Mouse (Mus musculus) layer of hippocampus, adult 8-10 months (tissue): ENCODE results near the gene Thra. TPM values are rescaled to one million over a fixed set of nuclear protein-coding genes. Genes with fewer than 3 reads are reported as not detected.
"Not testable (repeated sequence)": the region's sequence is repeated elsewhere in the genome, so short reads cannot be mapped to it uniquely, and the experiment has no call there.

ENCODE experiments used
- DNase-seq, 2 experiments: peaks; one replicate each; pipeline ENCODE4 v3.0.0; 2022; ENCODE audit warnings: low spot score in 2 of 2
- total RNA-seq, 4 experiments: library from RNA; stranded (reverse); gene quantifications; 2 replicates each; pipeline ENCODE4 v1.2.4; 2022

Gene Thra
- 100 to 1,000 TPM; 919 to 985 (median 938) TPM for total RNA-seq

DNA sequence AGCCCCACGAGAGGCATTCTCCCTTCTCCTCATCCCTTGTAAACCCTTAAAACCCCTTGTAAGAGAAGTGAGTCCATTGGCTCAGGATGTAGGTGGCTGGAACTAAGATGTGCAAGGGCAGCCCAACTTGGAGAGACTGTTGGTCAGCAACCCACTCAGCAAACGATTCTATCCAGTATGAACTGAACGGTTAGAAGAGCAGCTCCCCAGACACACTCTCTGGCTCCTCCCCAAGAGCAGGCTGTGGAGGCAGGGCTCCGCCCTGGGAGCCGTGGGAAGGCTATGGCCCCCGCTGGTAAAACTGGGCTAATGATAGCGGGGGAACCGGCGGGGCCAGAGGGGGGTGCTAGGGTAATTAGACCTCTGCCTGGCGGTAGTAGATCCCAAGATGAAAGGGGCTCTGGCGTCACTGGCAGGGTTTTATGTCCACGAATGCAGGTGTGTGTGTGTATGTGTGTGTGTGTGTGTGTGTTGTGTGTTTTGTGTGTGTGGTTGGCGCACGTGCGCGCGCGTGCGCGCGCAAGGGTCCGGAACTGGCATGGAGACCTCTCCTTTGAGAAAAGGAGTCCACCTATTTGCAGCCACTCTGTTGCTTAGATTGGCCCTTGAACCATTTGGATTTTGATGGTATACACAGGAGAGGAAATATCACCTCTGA, at the start of gene Thra:
Gene Thra (plus strand): TSS at position 246 of the 658 bp plus-strand sequence.
- no peak for DNase-seq

DNA sequence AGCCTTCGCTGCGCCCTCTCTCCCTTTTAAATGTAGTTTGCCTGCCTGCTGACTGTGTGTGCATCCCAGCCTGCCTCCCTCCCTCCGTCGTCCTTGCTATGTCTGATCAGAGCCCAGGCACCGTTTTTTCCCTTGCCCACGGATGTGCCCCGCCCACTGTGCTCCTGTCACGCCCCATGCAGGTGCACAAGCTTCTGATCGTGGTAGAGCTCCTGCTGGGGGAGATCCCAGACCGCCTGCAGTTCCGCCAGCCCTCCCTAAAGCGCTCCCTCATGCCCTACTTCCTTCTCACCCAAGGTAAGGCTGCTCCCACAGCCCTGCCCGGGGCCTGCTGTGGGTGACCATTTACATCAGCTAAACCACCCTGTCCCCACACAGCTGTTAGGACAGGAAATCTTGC, 47.2 kb upstream of the Thra start:
- no peak for DNase-seq

DNA sequence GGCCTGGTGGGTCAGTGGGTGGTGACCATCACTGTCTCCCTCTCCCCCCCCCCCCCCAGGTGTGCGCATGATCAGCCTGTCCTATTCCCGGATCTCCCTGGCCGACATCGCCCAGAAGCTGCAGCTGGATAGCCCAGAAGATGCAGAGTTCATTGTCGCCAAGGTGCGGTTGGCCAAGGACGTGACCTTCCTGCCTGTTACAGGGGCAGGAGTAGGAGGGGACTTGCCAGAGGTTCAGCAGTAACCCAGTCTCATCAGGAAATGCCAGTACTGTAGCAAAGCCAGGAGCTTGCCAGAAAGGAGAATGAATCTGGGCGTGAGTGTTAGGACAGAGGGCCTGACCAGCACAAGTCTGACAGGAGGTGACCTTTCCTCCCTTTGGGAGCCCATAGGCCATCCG, 46.7 kb upstream of the Thra start:
- no peak for DNase-seq

DNA sequence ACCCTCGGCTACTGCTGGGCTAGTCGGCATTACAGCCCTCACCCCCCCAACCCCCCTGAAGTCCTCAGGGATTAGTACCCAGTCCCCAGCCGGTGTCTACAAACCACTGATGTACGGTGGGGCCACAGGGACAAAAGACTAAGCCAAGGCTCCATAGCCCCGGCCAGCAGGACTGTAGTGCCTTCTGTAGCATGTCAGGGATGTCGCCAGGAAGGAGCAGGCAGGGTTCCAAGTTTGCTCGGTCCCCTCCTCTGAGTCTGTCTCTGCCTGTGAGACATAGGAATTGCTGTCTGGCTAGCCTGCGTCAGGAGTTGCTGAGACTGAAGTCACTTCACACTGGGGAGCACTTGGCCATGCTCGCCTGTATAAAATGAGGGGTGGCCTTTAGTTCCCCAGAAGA, 46.1 kb upstream of the Thra start:
- DNase-seq = no peak

DNA sequence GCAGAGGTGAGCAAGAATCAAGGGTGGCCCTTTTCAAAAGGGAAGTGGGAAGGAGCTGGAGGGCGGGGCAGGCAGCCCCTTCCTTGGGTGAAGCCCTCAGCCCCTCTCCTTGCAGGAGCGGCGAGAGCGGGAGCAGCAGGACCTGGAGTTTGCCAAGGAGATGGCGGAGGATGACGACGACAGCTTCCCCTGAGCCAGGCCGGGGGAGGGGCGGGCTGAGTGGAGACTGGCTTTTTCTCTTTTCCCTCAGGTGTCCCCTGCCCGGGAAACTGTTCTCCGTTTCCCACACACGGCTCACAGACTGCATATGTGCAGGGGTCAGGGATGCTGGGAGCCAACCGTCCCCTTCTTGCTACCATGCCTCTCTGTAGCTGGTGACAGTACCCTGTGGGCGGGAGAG, 45.0 kb upstream of the Thra start:
- no peak for DNase-seq

DNA sequence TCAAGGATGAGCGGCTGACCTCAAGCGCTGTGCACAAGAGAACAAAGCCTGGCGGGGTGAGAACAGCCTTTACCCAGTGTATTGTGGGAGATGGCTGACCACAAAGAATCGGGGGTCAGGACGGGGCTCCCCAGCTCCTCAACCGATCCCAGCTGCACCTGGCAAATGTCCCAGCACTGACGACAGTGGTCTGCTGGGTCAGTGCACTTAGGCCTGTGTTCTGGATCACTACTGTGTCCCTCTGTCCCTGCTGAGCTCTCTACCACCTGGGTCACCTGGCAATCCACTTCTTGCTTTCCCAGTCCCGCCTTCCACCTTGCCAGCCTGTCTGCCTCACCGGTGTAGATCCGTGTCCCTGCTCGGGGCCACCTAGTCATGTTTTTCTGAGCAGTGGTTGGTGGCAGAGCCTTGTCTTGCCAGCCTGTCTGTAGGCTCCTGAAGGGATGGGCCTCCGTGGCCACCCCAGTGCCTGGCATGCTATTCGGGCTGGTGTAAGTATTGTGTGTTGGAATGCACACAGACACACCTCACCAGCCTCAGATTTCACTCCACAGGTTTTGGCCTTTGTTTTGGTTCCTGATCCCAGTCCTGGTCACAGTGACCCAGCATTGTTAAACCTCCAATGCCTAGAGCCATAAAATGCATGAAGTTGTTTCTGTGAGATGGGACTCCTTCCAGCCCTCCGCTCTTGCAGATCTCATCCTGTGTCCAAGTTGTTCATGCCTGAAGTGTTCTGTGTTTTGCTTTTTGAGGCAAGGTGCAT, 43.8 kb upstream of the Thra start:
- no peak for DNase-seq

DNA sequence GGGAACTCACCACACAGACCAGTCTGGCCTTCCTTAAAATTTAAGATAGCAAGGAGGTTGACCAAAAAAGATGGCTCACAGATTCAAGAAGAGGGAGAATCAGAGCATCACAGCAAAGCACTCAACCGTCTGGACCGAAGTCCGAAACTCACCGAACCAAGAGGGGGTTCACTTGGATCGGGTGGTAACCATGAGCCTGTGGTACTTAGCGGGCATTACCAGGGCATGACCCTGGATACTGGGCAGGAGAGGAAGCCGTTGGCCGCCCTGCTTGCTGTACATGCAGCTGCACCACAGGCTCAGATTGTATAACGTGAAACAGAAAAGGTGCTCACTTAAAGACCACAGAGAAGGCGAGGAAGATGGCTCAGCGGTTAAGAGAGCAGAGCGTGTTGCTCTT, 43.2 kb upstream of the Thra start:
- DNase-seq = no peak

DNA sequence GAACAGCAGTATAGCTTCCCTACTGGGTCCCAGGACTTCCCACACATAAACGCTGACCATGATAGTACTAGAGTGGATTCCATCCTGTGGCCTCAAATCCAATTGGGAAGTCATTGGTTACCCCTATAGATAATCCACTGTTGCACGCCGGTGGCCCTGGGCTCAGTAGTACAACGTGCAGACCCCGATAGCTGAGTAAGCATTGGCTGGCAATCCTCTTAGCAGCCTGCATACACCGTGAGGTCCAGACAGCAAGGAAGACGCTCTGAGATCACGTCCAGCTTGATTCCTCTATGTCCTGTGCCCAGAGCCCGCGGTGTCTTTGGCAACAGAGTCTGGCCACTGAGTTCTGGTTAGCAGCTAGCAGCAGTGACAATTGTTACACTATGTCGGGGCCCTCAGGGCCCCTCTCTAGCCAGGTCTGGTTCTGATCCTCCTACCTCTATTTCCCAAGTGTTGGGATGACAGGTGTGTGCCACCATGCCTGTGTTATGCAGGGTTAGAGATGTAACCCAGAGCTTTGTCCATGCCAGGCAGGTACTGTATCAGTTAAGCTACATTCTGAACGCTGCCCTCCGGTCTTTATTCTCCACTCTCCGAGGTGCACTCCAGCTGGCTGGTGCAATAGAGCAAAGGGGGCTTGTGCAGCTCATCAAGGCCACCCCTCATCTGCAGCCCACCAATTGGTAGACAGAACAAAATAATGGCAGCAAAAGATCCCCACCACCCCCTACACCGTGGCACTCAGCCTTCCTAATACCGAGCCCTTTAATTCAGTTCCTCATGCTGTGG, 41.4 kb upstream of the Thra start:
- DNase-seq = no peak

DNA sequence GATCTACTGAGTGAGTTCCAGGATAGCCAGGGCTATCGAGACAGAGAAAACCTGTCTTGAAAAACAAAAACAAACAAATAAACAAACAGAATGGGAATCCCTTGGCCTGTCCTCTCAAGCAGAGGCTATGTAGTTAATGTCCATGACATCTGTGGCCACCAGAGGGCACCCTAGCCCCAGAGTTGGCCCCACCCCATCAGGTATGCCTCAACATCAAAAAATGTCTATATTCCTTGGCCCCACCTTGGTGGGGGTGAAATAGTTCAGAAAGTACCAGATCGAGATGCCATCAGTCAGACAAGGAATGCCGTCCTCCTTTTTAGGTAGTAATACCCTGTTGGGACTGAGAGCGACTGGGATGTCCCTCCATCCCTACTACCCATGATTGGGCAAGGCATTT, 40.5 kb upstream of the Thra start:
- peak in 1 of 2 experiments; percentile 79 for DNase-seq

DNA sequence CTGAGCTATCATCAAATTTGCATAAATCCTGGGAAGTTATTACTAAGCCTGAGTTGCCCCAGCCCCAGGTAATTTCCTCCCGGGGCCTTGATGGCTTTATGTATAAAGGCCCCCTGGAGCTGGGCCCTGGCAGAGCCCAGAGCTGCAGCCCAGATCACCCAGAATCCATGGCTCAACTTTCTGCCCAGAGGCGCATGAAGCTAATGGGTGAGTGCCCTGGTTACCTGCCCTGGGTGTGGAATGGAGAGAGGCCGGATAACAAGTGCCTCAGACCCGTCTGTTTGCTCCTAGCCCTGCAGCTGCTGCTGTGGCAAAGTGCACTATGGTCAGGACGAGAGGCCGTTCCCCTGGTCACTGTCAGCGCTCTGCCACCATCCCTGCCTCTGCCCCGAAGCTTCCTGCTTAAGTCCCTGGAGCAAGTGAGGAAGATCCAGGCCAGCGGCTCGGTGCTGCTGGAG, 39.2 kb upstream of the Thra start, which contains the start of gene Csf3:
Gene Csf3 (plus strand): TSS at position 51 of the 458 bp plus-strand sequence.
- DNase-seq = no peak

DNA sequence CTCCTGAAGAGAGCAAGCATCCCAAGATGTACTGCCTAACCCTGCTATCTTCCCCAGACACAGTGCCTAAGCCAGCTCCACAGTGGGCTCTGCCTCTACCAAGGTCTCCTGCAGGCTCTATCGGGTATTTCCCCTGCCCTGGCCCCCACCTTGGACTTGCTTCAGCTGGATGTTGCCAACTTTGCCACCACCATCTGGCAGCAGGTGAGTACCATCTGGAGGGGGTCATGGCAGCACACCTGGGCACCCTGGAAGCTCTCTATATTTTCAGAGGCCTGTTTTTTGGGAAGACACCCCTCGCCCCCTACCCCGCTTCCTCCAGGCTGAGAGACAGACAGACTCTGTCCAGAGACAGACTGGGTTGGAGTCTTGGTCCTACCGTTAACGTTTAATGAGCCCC, 38.1 kb upstream of the Thra start:
- no peak for DNase-seq

DNA sequence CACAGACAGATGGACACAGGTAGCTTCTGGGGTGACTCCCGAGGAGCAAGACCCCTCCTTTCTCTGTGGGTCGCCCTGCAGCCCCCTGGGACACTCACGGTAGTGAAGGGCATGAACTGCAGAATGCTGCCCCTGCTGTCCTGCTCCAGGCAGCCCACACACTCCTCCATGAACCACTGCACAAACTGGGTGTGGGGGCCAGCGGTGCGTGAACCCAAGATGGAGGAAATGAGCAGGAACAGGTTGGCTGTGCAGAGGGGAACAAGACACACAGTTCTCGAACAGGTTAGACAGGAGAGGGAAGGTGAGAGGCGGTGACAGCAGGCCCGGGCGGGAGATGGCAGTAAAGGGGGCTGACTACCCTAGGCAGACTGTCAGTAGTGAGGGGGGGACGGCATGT, 35.4 kb upstream of the Thra start:
- DNase-seq = no peak

DNA sequence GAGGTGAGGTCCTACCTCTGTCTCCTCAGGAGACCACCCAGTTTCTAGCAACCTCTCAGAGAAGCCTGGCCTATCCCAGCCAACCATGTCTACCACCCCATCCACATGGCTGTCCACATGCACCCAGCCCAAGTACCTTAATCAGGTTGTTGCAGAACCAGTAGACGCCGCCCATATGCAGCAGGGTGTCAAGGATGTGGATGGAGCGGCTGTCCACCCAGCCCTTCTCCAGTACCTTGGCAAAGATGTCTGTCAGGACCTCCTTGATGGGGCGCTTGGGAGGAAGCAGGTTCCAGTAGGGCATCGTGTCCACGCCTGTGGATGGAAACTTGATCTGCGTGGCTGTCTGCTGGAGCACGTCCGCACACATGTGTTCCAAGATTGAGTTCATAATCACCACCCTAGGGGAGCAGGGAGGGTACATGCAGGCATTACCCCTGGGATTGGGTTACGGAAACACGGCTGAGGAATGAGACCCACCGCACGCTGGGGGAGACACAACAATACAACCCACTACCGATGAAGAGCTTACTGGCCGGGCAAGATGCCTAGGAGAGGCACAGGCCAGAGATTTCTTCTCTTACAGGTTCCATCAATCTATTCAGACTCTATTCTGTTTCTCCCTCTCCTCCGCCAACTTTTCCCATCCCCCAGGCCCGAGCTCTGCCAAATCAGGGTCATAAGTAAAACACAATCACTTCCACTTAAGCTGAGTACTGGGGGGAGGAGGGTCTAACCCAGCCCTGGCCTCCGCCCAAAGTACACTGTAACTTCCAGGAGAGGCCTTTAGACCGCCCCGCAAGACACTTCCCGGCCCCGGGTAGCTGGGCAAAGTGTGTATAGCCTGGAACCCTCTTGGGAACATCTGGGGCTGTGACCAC, 32.8 kb upstream of the Thra start:
- DNase-seq = no peak

DNA sequence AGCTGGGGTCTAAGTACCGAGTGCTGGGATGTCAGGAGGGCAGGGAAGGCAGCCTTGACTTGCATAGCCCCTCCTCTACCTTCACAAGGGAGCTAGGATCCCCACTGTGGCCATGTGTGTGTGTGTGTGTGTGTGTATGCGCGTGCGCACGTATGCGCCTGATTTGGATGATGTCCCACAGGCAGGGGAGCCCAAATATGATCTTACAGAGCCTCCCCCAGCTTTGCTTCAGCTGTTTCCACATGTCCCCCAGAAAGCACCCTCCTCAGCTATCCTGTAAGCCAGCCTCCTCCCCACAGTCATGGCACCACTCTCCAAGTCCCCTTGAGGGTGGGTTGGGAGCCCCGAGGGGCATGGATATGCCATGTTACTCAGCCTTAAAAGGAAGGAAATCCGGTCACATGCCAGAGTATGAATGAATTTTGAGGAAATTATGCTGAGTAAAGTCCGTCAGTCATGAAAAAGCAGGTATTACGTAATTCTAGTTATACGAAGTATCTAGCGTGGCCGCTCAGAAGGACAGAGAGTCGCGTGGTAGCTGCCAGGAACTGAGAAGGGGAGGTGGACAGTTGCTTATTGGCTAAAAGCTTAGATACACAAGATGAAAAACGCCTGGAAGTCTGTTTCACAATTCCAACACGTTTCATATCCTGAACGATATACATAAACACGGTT, 32.0 kb upstream of the Thra start:
- DNase-seq = no peak

DNA sequence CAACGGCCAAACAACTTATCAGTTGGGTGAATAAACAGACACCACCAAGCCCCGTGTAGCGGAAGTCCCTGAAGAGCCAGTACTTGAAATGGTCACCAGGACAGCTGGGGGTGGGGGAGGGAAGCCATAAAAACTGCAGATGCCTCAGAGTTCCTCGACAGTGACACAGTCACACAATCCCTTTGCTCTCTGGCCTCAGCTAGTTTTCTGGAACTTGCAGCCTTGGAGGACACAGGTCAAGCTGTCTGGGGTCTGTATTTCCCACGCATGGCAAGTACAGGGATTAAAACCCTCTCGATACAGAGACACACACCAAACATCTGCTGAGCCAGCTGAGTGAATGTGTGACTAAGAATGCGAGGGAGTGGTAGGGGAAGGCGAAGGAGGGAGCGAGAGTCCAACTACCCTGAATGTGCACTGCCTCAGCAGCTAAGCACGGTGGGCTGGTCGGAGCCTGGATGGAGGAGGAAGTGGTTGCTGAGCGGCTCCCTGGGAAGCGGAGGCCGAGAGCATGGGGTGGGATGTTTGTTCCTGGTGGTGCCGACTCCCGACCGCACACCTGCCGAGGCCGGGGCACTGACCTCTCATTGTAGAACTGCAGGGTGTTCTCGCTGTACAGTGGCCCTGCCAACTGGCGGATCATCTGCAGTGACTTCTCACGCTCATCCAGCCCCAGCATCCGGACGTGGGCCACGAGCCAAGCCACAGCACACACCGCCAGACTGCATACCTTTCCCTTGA, 31.3 kb upstream of the Thra start:
- DNase-seq = no peak

DNA sequence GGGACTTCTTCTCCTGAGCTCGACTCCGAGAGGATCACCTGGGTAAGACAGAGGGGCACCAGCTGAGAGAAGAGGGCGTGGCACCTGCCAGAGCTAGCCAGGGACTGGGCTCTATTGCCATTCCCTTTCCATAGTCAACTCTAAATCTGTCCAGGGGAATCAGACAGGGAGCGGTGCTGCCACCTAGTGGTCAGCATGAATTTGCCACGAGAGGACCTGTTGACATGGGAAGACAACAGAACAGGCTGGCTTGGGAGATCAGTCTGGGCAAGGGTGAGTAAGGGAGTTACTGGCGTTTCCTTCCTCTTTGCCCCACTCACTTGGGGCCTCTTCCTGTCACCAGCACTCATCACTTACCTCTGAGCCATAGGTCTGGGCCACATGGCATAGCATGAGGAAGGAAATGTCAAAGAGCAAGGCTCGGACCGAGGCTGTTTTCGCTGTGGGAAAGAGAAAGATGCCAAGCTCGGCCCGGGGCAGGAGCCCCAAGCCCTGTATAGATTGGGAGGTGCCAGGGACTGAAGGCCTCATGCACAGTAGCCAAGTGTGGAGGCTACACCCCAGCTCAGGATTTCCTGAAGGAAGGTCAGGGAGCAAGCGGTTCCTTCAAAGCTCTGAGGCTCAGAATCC, 29.9 kb upstream of the Thra start:
- peak; percentile 56 to 81 for DNase-seq

DNA sequence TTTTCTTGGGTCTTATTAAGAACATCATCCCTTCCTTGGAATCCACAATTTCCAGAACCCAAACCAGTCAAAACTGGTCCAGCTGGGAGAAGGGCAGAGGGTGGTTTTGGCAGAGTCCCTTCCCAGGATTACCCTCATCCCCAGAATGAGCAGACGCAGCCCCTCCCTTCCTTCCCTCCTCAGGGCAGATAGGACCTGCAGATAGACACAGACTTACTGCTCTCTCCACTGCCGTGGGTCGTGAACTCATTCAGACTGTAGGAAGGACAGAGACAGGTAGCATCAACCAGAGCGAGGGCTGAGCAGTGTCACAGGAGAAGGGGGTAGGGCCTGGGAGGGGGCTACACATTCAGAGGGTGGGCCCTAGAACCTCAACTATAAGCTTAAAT, 29.4 kb upstream of the Thra start:
- DNase-seq = no peak

DNA sequence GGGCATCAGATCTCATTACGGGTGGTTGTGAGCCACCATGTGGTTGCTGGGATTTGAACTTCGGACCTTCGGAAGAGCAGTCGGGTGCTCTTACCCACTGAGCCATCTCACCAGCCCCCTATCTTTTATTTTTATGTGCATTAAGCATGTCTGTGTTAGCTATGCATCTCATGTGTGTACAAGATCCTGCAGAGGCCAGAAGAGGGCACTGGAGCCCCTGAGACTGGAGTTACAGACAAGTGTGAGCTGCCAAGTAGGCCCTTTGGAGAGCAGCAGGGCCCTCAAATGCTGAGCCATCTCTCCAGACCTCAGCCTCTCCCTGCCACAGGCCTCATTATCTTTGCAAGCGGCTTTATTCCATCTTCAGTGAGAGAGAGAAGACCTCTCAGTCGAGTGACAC, 28.4 kb upstream of the Thra start:
- DNase-seq = not testable (repeated sequence)

DNA sequence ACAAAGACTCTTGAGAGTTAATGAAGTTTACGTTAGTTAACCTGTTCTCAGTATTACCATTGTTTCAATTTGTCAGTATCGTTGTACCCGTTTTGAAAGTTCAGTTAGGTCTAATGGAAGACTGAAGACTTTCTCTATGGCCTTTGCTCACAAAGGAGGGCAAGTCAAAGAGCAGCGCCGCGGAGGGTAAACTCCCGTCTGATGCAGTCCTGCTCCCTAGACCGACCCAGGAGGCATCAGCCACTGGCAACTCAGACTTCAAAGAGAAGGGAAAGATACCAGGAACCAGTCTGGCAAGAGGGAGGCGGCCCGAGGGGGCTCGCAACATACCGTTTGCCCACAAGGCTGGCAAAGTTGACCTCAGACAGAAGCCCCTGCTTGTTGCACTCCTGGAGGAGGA, 26.7 kb upstream of the Thra start:
- no peak for DNase-seq
